Mouse (Mus musculus) layer of hippocampus, adult 9-10 months (tissue): Measurements from ENCODE around the gene Agk.

Experiments
- DNase-seq: peaks from one replicate; pipeline ENCODE4 v3.0.0; 2022; ENCODE audit warnings: low spot score

Gene Agk

GRCm38 (mm10) chr6:40324897-40325841, at the start of gene Agk:
Gene Agk (plus strand): TSS chr6:40325172.
- DNase-seq: peak; percentile 17

- DNase-seq: no peak
These were observed 24.3 kb upstream of the Agk start for GRCm38 (mm10) chr6:40300707-40301106.

- peak; percentile 75 for DNase-seq
These were observed 21.6 kb upstream of the Agk start for GRCm38 (mm10) chr6:40303379-40303778.

GRCm38 (mm10) chr6:40304972-40305371, 20.0 kb upstream of the Agk start:
- no peak for DNase-seq

- DNase-seq: no peak
These were observed 1.4 kb downstream of the Agk start for GRCm38 (mm10) chr6:40326341-40326740.

GRCm38 (mm10) chr6:40333497-40333896, 8.5 kb downstream of the Agk start:
- no peak for DNase-seq

GRCm38 (mm10) chr6:40336735-40337731, 12.1 kb downstream of the Agk start:
- DNase-seq: no peak

- DNase-seq: peak; percentile 69
These were observed 22.2 kb downstream of the Agk start for GRCm38 (mm10) chr6:40346959-40347771.

- DNase-seq: no peak
These were observed 22.8 kb downstream of the Agk start for GRCm38 (mm10) chr6:40347772-40348111.

- no peak for DNase-seq
These were observed 25.1 kb downstream of the Agk start for GRCm38 (mm10) chr6:40350041-40350440.

GRCm38 (mm10) chr6:40350856-40351255, 25.9 kb downstream of the Agk start:
- no peak for DNase-seq

GRCm38 (mm10) chr6:40353360-40353759, 28.4 kb downstream of the Agk start:
- DNase-seq: no peak

GRCm38 (mm10) chr6:40371031-40371430, 46.1 kb downstream of the Agk start:
- DNase-seq: no peak

GRCm38 (mm10) chr6:40380181-40380580, 55.2 kb downstream of the Agk start:
- no peak for DNase-seq

GRCm38 (mm10) chr6:40381908-40382307, 56.9 kb downstream of the Agk start:
- DNase-seq: no peak

GRCm38 (mm10) chr6:40385682-40386081, 60.7 kb downstream of the Agk start:
- DNase-seq: no peak

GRCm38 (mm10) chr6:40388660-40389059, 63.7 kb downstream of the Agk start:
- DNase-seq: no peak

- no peak for DNase-seq
These were observed 66.0 kb downstream of the Agk start for GRCm38 (mm10) chr6:40390975-40391374.

- peak; percentile 82 for DNase-seq
These were observed 68.2 kb downstream of the Agk start for GRCm38 (mm10) chr6:40393213-40393612.

GRCm38 (mm10) chr6:40402031-40402430, 77.1 kb downstream of the Agk start:
- no peak for DNase-seq

- DNase-seq: no peak
These were observed 78.8 kb downstream of the Agk start for GRCm38 (mm10) chr6:40403640-40404285.
